Mouse (Mus musculus): ENCODE data around the gene Emilin2.

GRCm38 (mm10) chr17:71204809-71205091 is 107.0 kb downstream of the Emilin2 start:
- no peak for TF ChIP-seq CTCF (conservative IDR thresholded peaks at IDR 0.05; ENCODE audit: insufficient read depth, insufficient read length, low read depth, low read length)
- no peak for TF ChIP-seq POLR2A (IDR thresholded peaks at IDR 0.05; ENCODE audit: low read depth, low read length)

Data from kidney, adult 2 months (tissue).